Mouse (Mus musculus) layer of hippocampus, postnatal 14 days (tissue): ENCODE measurements around the gene Drd2. TPM values are rescaled to one million over a fixed set of nuclear protein-coding genes. Genes with fewer than 3 reads are reported as not detected.

Source experiments
- DNase-seq, 2 experiments: peaks; one replicate each; pipeline ENCODE4 v3.0.0; 2021 to 2022; ENCODE audit warnings: low spot score in 2 of 2, mixed read lengths in 1 of 2
- total RNA-seq, 2 experiments: library from RNA; stranded (reverse); gene quantifications; 2 replicates each; pipeline ENCODE4 v1.2.3; 2021

The Drd2 gene
- total RNA-seq, 2 experiments from 2014 or later: 2.6 to 3.4 TPM

DNA sequence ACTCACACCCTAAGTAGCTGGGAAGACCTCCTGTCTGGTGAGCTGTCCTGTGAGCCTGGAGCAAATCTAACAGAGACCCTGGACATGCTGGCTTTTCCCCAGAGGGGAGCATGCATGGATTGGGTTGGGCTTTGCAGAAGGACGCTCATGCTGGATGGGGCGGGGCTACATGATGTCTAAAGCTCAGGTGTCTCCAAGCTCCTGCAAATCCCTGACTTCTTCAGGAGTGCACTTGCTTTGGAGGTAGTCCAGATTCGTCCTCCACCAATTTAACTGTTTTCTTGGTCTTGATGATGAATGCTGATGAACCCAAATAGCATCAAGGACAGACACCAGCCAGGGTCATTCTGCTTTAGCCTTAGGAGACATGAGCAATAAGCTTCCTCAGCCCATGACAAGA, 110.1 kb downstream of the Drd2 start:
- DNase-seq: no peak

DNA sequence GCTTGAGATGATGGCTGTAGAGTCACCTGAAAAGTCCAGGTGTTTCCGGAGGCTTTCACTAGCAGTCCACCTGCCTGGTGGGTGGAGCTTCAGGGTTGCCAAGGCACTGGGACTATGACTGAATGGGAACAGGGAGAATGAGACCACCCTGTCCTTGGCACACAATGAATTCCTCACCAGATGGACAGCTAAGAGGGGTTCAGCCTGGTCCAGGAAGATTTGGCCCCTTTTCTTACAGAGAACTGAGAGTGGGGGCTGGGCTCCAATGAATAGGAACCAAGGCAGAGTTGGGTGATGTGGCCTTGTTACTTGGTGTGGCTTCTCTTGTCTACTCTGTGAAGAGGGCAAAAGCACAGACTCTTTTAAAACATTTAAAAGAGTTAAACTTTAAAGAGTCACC, 112.0 kb downstream of the Drd2 start:
- DNase-seq: no peak

DNA sequence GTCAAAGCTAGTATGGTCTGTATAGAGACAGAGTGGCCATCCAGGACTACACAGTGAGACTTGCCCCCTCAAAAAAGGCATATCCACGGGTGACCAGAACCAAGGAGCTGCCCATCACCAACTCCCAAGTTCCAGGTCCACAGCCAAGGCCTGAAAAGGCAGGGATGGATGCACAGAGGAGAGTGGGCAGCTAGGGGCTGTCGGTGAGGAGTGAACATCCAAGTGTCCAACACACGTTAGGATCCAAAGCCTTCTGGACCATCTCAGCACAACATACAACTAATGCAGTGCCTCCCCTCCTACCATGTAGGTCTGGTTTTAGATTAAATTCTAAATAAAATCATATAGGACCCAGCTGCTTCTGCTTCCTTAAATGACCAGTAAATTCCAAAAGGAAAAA, 115.7 kb downstream of the Drd2 start:
- DNase-seq: no peak

Other genes starting within 250 kb of the Drd2 start
- not detected for gene Gm4894, start 90.1 kb upstream of the Drd2 start, total RNA-seq
- gene Ankk1, start 86.4 kb downstream of the Drd2 start, total RNA-seq: not detected
- gene Ttc12, start 145.6 kb downstream of the Drd2 start, total RNA-seq: 1 to 10 TPM; 2.1 to 2.3 TPM